Mouse (Mus musculus) spleen, adult 12 weeks (tissue): ENCODE data around the gene Camkk1.

ENCODE experiments used
- DNase-seq: peaks from one replicate; pipeline ENCODE4 v3.0.0; 2022; ENCODE audit warnings: low spot score

Camkk1 gene

DNA sequence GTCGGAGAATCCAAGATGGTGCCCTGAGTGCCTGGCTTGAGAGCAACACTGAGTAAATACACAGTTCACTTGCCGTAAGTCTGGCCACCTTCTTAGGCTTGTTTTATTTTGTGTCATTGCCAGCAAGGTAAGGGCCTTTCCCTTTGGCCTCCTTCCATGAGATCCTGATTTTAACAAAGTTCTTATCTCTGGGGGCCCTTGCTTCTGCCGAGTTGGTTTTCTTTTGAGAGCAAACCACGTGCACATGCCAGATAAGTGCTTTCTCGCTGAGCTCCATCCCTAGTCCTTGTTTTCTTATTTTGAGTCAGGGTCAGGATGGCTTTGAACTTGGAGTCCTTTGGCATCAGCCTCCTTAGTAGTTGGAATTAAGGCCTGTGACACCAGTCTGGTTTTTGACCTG is 38.9 kb downstream of the Camkk1 start:
- DNase-seq, result no peak

- no peak for DNase-seq
Observed at GRCm38 (mm10) chr11:73059630-73060029, 40.8 kb downstream of the Camkk1 start.

- no peak for DNase-seq
Observed at GRCm38 (mm10) chr11:73061413-73061812, 42.6 kb downstream of the Camkk1 start.

- DNase-seq, result no peak
Observed at GRCm38 (mm10) chr11:73071839-73072238, 53.0 kb downstream of the Camkk1 start.

GRCm38 (mm10) chr11:73076295-73076694 is 57.5 kb downstream of the Camkk1 start:
- DNase-seq, result no peak

DNA sequence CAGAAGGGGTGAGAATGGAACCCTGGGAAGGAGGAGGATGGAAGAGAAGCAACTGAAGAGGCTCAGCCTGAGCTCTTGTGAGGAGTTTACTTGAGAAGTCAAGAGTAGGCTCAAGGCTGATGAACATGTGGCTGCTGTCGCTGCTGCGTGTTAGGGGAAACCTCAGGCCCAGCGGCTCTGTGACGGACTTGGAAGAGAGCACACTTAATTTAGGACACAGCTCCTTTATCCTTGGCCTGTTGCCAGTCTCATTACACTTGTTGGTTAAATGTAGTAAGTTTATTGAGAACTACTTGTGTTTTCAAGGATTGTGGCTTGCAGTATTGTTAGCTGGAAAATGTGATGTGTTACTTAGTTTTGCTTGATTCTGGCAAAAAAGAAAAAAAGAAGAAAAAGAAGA is 57.9 kb downstream of the Camkk1 start:
- DNase-seq, result no peak

GRCm38 (mm10) chr11:73077211-73077720 is 58.5 kb downstream of the Camkk1 start:
- DNase-seq, result no peak

DNA sequence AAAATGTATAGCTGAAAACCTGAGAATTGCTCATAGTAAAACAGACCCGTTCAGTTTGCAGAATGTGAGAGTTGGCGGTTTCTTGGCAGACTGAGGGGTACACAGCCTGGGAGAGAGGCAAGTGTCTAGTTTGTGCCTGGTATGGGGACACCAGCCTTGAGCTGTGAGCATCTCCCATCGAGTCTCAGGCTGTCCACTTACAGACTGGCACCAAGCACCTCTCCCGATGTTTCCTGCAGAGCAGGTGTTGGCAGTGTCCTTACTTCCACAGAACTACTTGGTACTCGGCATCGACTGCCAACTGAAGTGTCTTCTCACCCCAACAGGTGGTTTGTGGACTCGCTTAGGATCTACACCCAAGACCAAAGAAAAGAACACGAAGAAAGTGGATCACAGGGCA is 59.8 kb downstream of the Camkk1 start:
- DNase-seq, result no peak

GRCm38 (mm10) chr11:73080306-73080705 is 61.5 kb downstream of the Camkk1 start:
- no peak for DNase-seq

GRCm38 (mm10) chr11:73084303-73084702 is 65.5 kb downstream of the Camkk1 start:
- no peak for DNase-seq

- DNase-seq, result no peak
Observed at GRCm38 (mm10) chr11:73084804-73085231, 66.0 kb downstream of the Camkk1 start.

DNA sequence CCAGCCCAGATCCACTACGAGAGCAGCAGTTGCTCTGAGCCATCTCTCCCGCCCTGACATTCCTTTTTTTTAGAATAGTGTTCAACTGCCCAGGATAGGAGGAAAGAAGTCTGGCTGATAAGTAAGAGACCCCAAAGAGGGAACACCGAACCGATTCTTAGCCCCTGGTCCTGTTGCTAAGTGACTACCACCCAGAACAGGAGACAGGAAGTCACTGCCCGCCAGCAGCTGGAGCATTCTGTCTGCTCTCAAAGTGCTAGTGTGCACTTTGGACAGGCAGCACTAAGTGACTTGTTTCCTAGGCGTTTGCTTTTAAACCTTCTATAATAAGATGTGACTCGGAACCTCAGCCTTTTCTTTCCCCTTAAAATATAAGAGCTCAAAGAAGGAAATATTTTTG is 66.6 kb downstream of the Camkk1 start:
- DNase-seq, result no peak

- DNase-seq, result no peak
Observed at GRCm38 (mm10) chr11:73087700-73088480, 69.1 kb downstream of the Camkk1 start.

GRCm38 (mm10) chr11:73090283-73090682 is 71.5 kb downstream of the Camkk1 start, which contains the start of gene Itgae:
TSS of gene Itgae (plus strand) at chr11:73090583.
- no peak for DNase-seq

DNA sequence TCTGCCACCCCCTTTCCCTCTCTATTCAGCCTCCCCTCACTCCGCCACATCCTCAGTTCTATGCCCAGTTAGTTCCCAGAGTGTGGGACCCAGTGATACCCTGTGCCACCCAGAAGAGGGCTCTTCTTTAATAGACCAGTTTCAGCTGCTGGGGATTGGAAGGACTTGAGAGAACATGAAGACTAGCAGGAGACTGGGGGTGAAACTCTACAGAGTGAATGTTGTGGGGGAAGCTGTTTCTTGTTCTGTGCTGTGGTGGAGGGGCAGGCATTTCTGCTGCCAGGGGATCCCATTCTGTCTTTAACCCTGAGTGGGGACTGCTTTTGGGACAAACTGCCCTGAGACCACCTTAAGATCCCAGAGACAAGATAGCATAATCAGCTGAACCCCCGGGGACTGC is 72.0 kb downstream of the Camkk1 start:
- DNase-seq, result no peak
